Mouse (Mus musculus): ENCODE results near the gene Fam178b. TPM values are rescaled to one million over a fixed set of nuclear protein-coding genes. Genes with fewer than 3 reads are reported as not detected.

The Fam178b gene
- polyA plus RNA-seq, 1 experiment from 2014 or later: not detected

- H3K27me3 ChIP-seq (ENCODE audit: control insufficient read depth, insufficient read depth, low read length): no peaks in the 10 kb centered on the region
- no peak overlapping the region for H3K27ac ChIP-seq (ENCODE audit: low read depth, low read length)
- no peak overlapping the region for H3K4me2 ChIP-seq (ENCODE audit: low read depth, low read length, severe bottlenecking)
- no peaks in the 10 kb centered on the region for H3K9me3 ChIP-seq (ENCODE audit: control insufficient read depth, low read length)
- DNase-seq (ENCODE audit: low spot score): no peak
- no peak overlapping the region for H3K4me3 ChIP-seq (ENCODE audit: low read depth, low read length)
- no peak for ATAC-seq (replicated peaks; ENCODE audit: low FRiP score)
- no peak overlapping the region for H3K9ac ChIP-seq (ENCODE audit: low read length)
- WGBS: 83% methylated on average over 20 of the region's 20 CpGs
- H3K4me1 ChIP-seq (replicated peaks; ENCODE audit: control insufficient read depth, insufficient read depth, low read length): peaks cover 17% of the 10 kb centered on the region
- peaks cover 39% of the 10 kb centered on the region for H3K36me3 ChIP-seq (ENCODE audit: control insufficient read depth, insufficient read depth, low read length)
These were observed 132.7 kb downstream of the Fam178b start for GRCm38 (mm10) chr1:36550075-36550863.

- H3K9ac ChIP-seq (ENCODE audit: low read length): no peak overlapping the region
- no peak for DNase-seq (ENCODE audit: low spot score)
- H3K27me3 ChIP-seq (ENCODE audit: control insufficient read depth, insufficient read depth, low read length): no peaks in the 10 kb centered on the region
- H3K4me1 ChIP-seq (replicated peaks; ENCODE audit: control insufficient read depth, insufficient read depth, low read length): peaks cover 13% of the 10 kb centered on the region
- no peaks in the 10 kb centered on the region for H3K9me3 ChIP-seq (ENCODE audit: control insufficient read depth, low read length)
- 88% methylated on average over 18 of the region's 18 CpGs for whole genome bisulfite sequencing
- peaks cover 39% of the 10 kb centered on the region for H3K36me3 ChIP-seq (ENCODE audit: control insufficient read depth, insufficient read depth, low read length)
- no peak overlapping the region for H3K4me3 ChIP-seq (ENCODE audit: low read depth, low read length)
- H3K27ac ChIP-seq (ENCODE audit: low read depth, low read length): no peak overlapping the region
- no peak overlapping the region for H3K4me2 ChIP-seq (ENCODE audit: low read depth, low read length, severe bottlenecking)
- no peak for ATAC-seq (replicated peaks; ENCODE audit: low FRiP score)
These were observed 133.5 kb downstream of the Fam178b start for GRCm38 (mm10) chr1:36549491-36549890.

GRCm38 (mm10) chr1:36548771-36549170 lies 134.2 kb downstream of the Fam178b start:
- DNase-seq (ENCODE audit: low spot score) (no peak), ATAC-seq (replicated peaks; ENCODE audit: low FRiP score) (no peak)
- peaks cover 36% of the 10 kb centered on the region for H3K36me3 ChIP-seq (ENCODE audit: control insufficient read depth, insufficient read depth, low read length)
- no peak overlapping the region for H3K27ac ChIP-seq (ENCODE audit: low read depth, low read length)
- H3K4me1 ChIP-seq (replicated peaks; ENCODE audit: control insufficient read depth, insufficient read depth, low read length): peaks cover 13% of the 10 kb centered on the region
- 61% methylated on average over 8 of the region's 8 CpGs for WGBS
- H3K9ac ChIP-seq (ENCODE audit: low read length): no peak overlapping the region
- H3K9me3 ChIP-seq (ENCODE audit: control insufficient read depth, low read length): no peaks in the 10 kb centered on the region
- no peaks in the 10 kb centered on the region for H3K27me3 ChIP-seq (ENCODE audit: control insufficient read depth, insufficient read depth, low read length)
- no peak overlapping the region for H3K4me3 ChIP-seq (ENCODE audit: low read depth, low read length)
- no peak overlapping the region for H3K4me2 ChIP-seq (ENCODE audit: low read depth, low read length, severe bottlenecking)

- H3K27ac ChIP-seq (ENCODE audit: low read depth, low read length): peak overlapping the region; percentile 57; the same call in 1 of the 2 replicates
- no peak for ATAC-seq (replicated peaks; ENCODE audit: low FRiP score)
- H3K9me3 ChIP-seq (ENCODE audit: control insufficient read depth, low read length): no peaks in the 10 kb centered on the region
- 47% methylated on average over 9 of the region's 9 CpGs for WGBS
- H3K27me3 ChIP-seq (ENCODE audit: control insufficient read depth, insufficient read depth, low read length): no peaks in the 10 kb centered on the region
- DNase-seq (ENCODE audit: low spot score): no peak
- peaks cover 33% of the 10 kb centered on the region for H3K36me3 ChIP-seq (ENCODE audit: control insufficient read depth, insufficient read depth, low read length)
- no peak overlapping the region for H3K4me3 ChIP-seq (ENCODE audit: low read depth, low read length)
- peaks cover 13% of the 10 kb centered on the region for H3K4me1 ChIP-seq (replicated peaks; ENCODE audit: control insufficient read depth, insufficient read depth, low read length)
- peak overlapping the region; percentile 32; the same call in 1 of the 2 replicates for H3K9ac ChIP-seq (ENCODE audit: low read length)
- H3K4me2 ChIP-seq (ENCODE audit: low read depth, low read length, severe bottlenecking): no peak overlapping the region
These were observed 134.9 kb downstream of the Fam178b start for GRCm38 (mm10) chr1:36547981-36548598.

- ATAC-seq (replicated peaks; ENCODE audit: low FRiP score) (peak; percentile 98), DNase-seq (ENCODE audit: low spot score) (peak; percentile 97)
- Histone ChIP-seq H3K27me3 (ENCODE audit: control insufficient read depth, insufficient read depth, low read length) (no peaks in the 10 kb centered on the region), H3K9me3 (ENCODE audit: control insufficient read depth, low read length) (no peaks in the 10 kb centered on the region), H3K36me3 (ENCODE audit: control insufficient read depth, insufficient read depth, low read length) (peaks cover 27% of the 10 kb centered on the region), H3K4me1 (replicated peaks; ENCODE audit: control insufficient read depth, insufficient read depth, low read length) (peaks cover 13% of the 10 kb centered on the region), H3K9ac (ENCODE audit: low read length) (peak within 1 kb of the TSS; percentile 75), H3K4me3 (ENCODE audit: low read depth, low read length) (peak within 1 kb of the TSS; percentile 59), H3K27ac (ENCODE audit: low read depth, low read length) (peak within 1 kb of the TSS; percentile 57; the same call in 1 of the 2 replicates), H3K4me2 (ENCODE audit: low read depth, low read length, severe bottlenecking) (peak within 1 kb of the TSS; percentile 73)
- WGBS: under 1% methylated on average over 43 of the region's 43 CpGs
These were observed 136.0 kb downstream of the Fam178b start, which contains the start of gene Ankrd39 for GRCm38 (mm10) chr1:36546888-36547471. Gene Ankrd39, minus strand, starts transcription at chr1:36547445.

- no peaks in the 10 kb centered on the region for H3K9me3 ChIP-seq (ENCODE audit: control insufficient read depth, low read length)
- H3K27me3 ChIP-seq (ENCODE audit: control insufficient read depth, insufficient read depth, low read length): no peaks in the 10 kb centered on the region
- no peak for DNase-seq (ENCODE audit: low spot score)
- no peak for ATAC-seq (replicated peaks; ENCODE audit: low FRiP score)
- peak overlapping the region; percentile 73 for H3K4me2 ChIP-seq (ENCODE audit: low read depth, low read length, severe bottlenecking)
- H3K4me1 ChIP-seq (replicated peaks; ENCODE audit: control insufficient read depth, insufficient read depth, low read length): peaks cover 13% of the 10 kb centered on the region
- 69% methylated on average over 19 of the region's 19 CpGs for WGBS
- H3K36me3 ChIP-seq (ENCODE audit: control insufficient read depth, insufficient read depth, low read length): peaks cover 17% of the 10 kb centered on the region
- H3K27ac ChIP-seq (ENCODE audit: low read depth, low read length): no peak overlapping the region
- peak overlapping the region; percentile 75 for H3K9ac ChIP-seq (ENCODE audit: low read length)
- H3K4me3 ChIP-seq (ENCODE audit: low read depth, low read length): peak overlapping the region; percentile 59
These were observed 137.0 kb downstream of the Fam178b start for GRCm38 (mm10) chr1:36545845-36546600.

GRCm38 (mm10) chr1:36545382-36545781 lies 137.6 kb downstream of the Fam178b start:
- H3K27me3 ChIP-seq (ENCODE audit: control insufficient read depth, insufficient read depth, low read length): no peaks in the 10 kb centered on the region
- H3K27ac ChIP-seq (ENCODE audit: low read depth, low read length): no peak overlapping the region
- H3K4me1 ChIP-seq (replicated peaks; ENCODE audit: control insufficient read depth, insufficient read depth, low read length): peaks cover 13% of the 10 kb centered on the region
- no peaks in the 10 kb centered on the region for H3K9me3 ChIP-seq (ENCODE audit: control insufficient read depth, low read length)
- H3K4me2 ChIP-seq (ENCODE audit: low read depth, low read length, severe bottlenecking): no peak overlapping the region
- no peak for DNase-seq (ENCODE audit: low spot score)
- no peak for ATAC-seq (replicated peaks; ENCODE audit: low FRiP score)
- 80% methylated on average over 2 of the region's 2 CpGs for WGBS
- H3K4me3 ChIP-seq (ENCODE audit: low read depth, low read length): no peak overlapping the region
- H3K36me3 ChIP-seq (ENCODE audit: control insufficient read depth, insufficient read depth, low read length): peaks cover 12% of the 10 kb centered on the region
- H3K9ac ChIP-seq (ENCODE audit: low read length): no peak overlapping the region

GRCm38 (mm10) chr1:36542925-36543324 lies 140.1 kb downstream of the Fam178b start:
- H3K4me3 ChIP-seq (ENCODE audit: low read depth, low read length): no peak overlapping the region
- no peak overlapping the region for H3K27ac ChIP-seq (ENCODE audit: low read depth, low read length)
- no peak overlapping the region for H3K4me2 ChIP-seq (ENCODE audit: low read depth, low read length, severe bottlenecking)
- H3K36me3 ChIP-seq (ENCODE audit: control insufficient read depth, insufficient read depth, low read length): no peaks in the 10 kb centered on the region
- ATAC-seq (replicated peaks; ENCODE audit: low FRiP score) (no peak), DNase-seq (ENCODE audit: low spot score) (no peak)
- no peaks in the 10 kb centered on the region for H3K9me3 ChIP-seq (ENCODE audit: control insufficient read depth, low read length)
- peaks cover 11% of the 10 kb centered on the region for H3K4me1 ChIP-seq (replicated peaks; ENCODE audit: control insufficient read depth, insufficient read depth, low read length)
- no peak overlapping the region for H3K9ac ChIP-seq (ENCODE audit: low read length)
- 93% methylated on average over 9 of the region's 9 CpGs for WGBS
- H3K27me3 ChIP-seq (ENCODE audit: control insufficient read depth, insufficient read depth, low read length): no peaks in the 10 kb centered on the region
